Mouse (Mus musculus) right cerebral cortex, adult 18-20 months (tissue): ENCODE data around the gene Ezr.

ENCODE experiments used
- DNase-seq: peaks from one replicate; pipeline ENCODE4 v3.0.0; 2022; ENCODE audit warnings: mixed read lengths

Ezr gene

DNA sequence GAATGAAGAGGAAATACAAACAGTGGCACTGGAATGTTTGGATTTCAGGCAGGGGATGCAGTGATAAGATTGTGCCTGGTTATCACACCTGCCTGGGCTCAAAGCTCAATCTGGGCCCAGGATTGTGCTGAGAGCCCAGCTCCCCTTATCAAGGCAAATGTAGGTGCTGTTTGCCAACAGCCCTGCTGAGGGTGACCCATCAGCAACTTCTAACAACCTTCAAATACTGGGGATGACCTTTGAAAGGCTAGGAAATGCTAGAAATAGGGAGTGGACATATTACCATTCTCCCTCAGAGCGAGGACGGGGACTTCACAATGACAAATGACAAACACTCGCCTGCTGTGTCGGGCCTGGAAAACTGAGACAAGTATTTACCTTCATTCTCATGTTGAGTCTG lies 15.8 kb downstream of the Ezr start:
- no peak for DNase-seq

DNA sequence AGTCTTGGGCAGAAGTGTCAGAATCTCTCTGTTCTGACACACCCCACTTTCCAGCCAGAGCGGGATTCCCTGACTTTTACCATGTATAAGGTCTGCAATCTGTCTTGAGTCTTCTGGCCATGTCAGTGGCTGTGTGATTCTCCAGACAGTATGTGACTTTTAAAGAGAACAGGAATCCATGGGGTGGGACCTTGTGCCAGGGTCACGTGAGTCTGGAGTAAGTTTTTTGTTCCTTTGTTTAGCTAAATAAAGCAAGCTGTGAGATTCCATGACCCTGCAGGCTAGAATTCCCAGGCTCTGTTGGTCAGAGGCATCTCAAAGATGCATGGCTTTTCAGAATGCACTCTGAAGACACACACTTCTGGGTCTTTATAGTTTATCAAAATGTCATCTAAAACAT lies 16.7 kb downstream of the Ezr start:
- DNase-seq: no peak

DNA sequence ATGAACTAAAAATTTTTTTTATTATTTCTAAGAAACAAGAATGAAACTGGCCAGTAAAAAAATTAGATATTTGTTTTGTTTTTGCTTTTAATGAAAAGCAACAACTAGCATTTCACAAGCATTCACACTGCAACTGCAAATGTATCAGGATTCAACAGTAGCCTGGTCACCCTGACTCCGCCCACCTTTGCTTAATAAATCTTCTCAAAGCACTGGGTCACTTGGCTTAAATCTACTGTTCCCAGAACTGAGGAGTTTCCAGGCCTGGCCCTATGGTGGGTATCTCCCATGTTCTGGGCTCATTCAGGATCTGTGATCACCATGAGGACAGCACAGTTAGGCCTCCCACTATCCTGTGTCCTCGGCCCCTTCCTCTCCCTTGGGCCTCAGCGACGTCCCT lies 17.9 kb downstream of the Ezr start:
- DNase-seq: no peak

DNA sequence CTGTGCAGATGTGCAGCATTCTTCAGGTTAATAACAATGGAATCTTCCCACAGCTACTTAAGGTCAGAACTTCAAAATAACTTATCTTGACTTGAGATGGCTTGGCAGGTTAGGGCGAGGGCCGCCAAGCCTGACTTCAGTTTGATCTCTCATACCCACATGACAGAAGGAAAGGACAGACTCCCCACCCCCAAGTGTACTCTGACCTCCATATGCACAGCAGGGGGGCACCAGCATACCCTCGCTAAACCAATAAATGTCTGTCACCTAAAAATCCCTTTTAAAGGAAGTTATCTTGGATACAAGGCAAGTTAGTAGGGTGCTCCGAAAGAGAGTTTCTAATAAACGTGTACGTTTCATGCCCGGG lies 18.4 kb downstream of the Ezr start:
- DNase-seq: no peak

DNA sequence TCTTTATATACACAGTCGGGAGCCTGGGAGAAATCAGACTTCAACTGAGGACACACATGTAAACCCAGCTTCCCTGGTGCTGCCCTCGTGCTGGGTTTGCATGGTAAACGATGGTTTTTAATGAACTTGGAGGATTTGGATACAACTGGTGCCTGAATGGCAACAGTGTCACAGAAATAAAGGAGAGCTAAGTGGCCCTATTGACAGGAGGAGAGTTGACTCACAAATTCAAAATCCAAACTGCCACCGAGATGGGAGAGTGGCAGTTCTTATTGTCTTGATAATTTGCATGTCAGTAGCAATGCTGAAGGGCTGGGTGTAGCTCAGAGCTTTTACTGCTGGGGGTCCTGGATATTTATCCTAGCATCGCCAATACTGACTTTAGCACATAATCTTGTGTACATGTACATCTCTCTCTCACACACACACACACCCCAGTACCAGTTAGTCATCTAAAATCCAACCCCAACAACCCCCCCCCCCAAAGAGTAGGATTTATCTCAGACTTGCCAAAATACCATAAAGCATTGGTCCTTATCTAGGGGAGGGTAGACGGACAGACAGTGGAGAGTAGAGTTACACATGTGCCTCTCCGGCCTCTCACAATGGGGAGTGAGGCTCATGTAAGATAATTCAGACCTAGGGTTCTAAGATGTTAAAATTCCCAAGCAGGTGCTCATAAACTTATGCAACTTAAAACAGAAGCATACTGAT lies 18.9 kb downstream of the Ezr start:
- no peak for DNase-seq

DNA sequence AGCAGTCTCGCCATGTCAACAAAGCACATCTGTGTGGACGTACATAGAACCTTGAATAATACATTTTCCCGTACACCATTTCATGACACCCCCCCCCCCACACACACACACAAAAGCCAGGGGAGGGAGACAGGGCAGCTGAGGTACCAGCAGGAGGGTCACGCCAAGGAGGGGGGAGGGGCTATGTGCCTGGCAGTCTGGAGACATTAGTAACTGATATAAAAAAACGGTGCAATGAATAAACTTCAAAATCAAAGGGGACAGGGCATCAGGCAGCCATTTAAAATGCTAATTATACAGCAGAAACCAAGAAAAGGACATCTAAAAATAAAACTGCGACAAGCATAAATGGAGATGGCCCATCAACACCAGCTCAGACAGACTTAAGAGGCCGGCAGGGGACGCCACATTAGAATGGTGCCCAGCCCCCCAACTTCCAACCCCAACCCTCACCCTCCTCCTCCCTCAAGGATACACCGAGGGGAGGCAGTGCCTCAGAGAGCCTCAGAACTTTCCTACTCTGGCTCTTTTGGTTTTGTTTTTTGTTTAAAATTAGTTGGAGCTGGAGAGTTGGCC lies 22.8 kb downstream of the Ezr start:
- no peak for DNase-seq

DNA sequence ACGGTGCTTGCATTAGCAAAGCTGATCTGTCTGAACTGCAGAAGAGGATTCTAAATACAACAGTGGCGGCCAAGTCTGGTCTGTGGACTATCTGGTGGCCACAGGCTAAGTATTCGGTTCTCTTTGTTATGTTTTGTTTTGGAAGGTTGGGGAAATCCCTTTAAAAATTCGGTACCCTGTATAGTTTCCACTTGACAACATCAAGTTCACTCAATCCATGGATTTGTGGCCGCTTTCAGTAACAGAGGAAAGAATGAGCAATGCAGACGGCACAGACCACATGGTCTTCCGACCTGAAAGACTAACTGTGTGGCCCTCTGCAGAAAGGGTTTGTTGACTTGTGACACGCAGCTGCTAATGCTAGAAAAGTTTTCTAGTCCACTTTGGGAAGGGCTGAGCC lies 23.7 kb downstream of the Ezr start:
- no peak for DNase-seq

DNA sequence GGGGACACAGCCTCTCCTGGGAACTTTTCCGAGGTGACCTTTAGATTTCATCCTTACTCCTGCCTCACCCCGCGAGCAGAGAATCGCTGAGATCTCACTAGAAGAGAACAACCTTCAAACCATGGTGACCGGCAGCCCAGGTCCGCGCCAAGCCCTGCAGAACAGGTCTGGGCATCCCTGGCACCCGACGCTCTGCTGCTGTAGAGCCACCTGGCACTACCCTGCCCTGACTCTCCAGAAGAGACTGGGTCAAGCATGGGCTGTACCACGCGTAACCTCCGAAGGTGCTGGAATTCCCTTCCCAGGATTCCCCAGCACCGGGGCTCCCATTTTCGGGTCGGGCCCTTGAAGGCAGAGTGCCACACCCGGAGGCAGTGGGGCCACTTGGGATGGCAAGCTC lies 24.7 kb downstream of the Ezr start:
- no peak for DNase-seq

DNA sequence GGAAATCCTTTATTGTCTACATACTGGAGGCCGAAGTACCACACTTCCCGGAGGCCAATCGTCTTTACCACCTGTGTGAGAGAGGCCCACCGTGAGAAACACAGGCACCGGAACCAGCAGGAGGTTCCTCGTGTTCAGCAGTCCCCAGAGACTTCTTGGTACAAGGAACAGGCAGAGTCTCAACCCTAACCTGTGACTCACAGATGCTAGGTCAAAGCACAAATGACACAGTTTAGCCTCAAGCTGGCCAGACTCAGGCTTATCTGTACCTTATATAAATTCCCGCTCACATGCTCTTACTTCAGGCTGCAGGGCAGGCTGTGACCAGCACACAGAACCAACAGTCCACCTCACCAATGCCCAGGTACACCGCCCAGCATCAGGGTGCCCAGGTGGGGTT lies 26.7 kb downstream of the Ezr start:
- no peak for DNase-seq

DNA sequence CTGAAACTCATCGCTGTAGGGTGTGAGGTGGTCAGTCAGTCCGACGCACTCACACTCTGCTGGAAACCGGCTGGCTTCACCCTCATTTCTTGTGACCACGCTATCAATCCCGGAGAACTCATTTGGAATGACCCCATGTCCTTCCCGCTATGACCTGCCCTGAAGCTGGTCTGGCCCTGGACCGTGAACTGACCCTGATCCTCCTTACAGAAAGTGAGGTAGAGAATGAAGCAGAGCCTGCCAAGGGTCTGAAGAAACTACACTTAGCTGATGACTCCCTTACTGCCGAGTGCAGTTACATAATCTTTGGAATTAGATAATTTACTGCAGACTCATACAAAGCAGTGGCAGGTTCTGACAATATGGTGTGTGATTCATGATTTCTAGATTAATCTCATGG lies 27.4 kb downstream of the Ezr start:
- DNase-seq: no peak

DNA sequence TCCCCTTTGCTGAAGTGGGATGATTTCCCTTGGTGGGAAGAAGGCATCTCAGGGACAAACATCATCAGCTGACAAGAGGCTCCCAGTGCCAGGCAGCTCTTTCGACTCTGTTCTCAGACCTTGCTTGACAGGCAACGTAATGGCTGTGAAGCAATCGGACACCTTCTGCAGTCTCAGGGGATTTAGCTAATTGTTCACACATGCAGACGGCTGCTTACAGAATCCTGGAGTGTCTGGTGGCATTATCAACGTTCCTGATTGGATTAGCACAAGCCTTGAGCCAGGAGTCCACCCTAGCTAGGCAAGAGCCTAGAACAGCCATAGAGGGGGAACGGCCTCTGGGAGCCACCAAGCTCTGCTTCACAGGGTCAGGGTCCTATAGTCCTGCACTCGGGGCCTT lies 30.2 kb downstream of the Ezr start:
- no peak for DNase-seq

DNA sequence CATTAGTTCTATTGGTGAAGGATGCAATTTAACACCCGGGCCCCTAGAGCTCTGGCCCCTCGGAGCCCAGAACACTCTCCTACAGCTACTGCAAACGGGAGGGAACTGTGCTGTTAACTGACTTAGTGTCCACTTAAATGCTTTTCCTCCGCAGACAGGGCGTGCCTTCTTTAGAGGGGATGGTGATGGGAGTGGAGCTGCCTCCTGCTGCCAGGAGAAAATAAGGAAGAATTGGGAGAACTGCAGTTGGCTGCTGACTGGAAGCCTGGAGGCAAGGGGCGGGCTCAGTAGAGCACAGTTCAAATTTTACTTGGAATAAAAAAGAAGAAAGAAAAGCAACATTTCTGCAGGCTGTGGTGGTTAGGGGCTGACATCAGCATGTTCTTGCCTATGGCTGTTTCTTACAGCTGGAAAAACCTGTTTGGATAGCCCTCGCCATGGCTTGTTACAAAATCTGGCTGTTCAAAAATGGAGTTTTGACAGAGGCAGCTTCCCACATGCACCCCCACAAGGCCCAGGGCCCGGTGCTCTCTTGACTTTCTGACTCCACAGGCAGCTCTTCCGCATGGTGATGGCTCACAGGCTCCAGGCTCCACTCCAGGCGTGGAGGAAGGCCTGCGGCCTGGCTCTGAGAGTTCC lies 31.2 kb downstream of the Ezr start:
- no peak for DNase-seq

DNA sequence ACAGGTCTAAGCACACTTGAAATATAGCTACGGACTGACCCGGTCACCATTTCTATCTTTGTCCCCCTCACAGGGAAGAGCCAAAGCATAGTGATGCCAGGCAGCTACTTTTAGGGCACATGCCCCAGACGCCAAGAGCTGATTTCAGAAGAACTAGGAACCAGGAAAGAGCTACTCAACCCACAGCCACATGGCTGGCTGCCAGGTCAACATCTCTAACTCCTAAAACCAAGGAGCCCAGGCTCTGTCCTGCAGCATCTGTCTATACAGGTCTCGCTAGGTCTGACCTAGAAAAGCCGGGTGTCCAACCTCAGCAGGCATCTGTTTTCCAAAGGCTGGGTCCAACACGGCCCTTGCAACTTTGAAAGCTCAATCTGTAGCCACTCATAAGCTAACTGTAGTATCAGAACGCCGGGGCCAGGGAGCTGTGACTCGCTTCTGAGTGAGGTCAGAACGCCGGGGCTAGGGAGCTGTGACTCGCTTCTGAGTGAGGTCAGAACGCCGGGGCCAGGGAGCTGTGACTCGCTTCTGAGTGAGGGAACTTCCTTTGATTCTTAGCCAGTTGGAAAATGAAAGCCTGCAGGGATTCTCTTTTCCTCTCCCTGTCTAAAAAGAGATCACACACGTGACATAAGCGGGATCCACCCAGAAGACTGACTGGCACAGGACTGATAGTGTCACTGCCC lies 33.7 kb downstream of the Ezr start:
- DNase-seq: no peak

DNA sequence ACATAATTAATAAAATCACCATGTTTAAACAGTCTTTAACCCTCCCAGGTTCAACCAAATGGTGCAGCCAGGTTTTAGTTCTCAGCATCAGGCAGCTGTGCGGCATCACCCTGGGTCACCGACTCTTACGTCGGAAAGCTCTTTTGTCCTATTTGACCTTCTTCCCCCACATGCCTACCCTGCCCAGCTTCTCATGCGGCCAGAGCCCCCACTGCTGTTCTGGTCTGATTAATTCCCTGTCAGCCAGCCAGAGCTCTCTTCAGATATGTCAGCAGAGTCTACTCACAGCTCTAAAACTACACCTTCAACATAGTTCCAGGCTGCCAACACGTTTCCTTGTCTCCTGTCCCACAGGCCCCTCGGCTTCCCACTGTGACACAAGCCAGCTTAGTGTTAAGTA lies 35.1 kb downstream of the Ezr start:
- no peak for DNase-seq

DNA sequence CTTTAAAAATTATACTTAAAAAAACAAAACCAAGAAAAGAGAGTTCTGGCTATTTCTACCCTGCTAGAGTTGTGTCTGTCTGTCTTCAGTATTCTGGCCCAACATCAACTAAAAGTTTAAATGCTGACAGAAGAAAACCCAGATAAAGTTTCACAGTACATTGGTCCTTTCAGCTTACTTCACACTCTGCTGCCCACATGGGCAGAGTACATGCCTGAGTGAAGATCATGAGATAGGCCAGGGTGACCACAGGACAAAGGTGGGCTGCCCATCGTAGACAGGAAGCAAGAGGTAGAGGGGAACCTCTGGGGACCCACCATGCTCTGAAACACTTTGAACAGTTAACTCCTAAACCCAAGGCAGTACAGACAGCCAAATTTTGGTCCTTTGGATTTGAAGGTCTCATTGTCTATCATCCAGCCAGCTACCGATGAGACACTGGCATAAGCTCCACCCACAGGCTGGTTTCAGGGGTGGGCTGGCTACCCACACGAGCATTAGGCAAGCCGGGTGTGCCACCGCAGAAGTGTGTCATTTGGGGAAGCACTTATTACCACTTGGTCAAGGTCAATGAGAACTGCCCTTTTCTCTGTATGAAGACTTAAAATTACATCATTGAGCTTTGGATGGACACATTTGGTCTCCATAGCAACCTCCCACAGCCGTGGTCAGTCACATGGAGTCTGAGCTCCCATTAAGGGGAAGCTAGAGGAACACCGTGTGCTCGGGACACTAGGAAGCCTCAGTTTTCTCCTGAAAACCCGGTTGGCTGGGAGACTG lies 35.9 kb downstream of the Ezr start:
- DNase-seq: no peak

DNA sequence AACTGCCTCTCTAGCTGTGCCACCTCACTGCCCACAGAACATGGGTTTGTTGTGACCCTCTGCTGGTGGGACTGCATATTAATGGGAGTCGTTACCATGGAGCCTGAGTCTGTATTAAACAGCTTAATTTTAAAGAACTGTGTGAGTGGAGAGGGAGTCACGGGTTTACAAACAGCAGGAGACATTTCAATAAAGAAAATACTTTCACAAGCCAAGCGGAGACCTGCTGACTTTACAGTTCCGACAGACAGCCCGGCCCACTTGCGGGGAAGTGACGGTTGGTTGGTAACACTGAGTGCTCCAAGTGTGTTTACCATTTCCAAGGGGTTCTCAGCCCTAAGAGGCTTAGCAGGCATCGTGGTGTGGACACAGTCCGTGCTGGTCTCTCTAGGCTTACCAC lies 36.6 kb downstream of the Ezr start:
- DNase-seq: no peak

DNA sequence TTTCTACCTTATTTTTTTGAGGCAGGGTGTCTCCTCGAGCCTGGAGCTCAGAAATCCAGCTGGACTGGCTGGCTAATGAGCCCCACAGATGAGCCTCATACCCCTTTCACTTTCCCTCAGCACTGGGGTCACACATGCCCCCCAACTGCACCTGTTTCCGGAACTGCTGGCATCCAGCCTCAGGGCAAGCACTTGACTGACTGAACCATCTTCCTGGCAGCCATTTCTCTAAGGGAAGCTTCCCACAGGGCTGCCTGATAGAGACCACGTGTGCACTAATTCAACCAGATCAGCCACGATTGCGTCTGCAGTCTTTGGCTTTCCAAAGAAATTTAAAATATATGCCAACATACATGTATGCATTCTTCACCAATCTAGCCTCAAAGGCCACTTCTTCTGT lies 37.1 kb downstream of the Ezr start:
- DNase-seq: no peak

DNA sequence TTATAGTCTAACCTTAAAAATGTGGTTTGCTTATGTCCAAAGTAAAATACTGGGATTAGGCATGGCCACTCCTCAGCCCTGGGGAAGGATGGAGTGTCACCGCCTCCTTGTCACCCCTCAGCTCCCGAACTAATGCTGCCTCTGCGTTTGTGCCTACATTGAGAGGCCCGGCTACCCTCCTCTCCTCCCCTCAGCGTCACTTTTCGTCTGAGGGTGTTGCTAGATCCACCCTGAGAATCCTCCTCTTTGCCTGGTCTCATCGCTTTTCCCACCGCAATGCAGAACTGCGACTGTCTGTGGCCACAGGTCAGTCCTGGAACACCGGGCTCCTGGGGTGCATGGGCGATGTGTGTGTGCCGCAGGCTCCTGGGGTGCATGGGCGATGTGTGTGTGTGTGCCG lies 37.7 kb downstream of the Ezr start:
- DNase-seq: no peak

DNA sequence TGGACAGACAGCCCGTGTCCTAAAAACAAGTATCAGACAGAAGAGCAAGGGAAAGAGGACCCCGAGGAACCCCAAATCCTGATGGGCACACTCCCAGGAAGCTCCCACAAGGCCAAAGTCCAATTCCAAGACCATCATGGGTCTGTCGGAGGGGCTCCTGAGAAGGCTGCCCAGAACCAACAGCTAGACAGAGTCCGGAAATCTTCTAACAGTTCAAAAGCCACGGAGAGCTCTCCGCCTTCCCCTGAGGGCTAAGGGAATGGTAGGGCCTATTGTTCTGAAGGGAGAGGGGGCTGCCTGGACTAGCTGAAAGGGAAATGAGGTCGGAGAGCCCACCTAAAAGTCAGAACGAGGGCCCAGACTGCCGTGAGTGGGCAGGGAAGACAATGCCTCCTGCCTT lies 38.2 kb downstream of the Ezr start:
- no peak for DNase-seq

DNA sequence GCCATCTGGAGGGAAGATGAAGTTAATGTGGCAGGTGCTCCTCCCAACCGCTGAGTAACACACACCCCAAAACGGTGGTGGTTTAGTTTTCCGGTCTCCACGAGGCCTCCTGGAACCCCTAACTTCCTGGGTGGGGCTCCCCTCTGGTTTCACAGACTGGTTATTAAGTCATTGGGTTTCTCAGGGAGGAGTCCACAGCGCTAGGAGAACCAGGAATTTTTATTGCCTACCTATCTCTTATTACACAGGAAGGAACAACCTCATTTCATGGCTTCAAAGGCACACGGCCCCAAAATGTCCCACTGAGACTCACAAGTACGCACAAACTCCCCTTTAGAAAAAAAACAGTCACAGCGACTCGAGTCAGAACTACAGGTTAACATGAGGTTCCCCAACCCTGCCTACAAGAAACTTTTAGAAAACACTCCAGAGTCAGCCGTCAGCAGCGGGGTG lies 38.8 kb downstream of the Ezr start:
- no peak for DNase-seq

DNA sequence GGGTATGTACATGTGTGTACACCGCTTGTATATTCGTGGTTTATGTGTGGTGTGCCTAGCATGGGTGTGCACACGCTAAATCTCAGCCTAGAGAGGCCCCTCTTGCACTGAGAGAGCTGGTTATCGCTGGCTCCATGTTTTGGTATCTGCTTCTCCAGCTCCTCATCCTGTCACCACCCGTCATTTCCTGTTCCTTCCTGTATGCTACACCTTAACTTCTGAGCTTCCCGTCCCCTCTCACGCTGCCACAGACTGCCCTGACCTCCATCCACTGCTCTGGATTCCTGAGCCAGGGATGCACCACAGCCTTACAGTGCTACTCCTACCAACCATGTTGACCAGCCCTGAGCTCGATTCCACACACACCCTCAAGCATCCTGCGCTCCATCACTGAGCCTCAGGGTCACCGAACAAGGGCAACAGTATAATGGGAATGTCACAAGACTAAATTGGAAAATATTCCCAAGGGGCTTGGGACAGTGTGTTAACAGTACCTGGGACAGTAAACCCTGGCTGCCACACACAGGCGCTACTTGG lies 39.5 kb downstream of the Ezr start:
- no peak for DNase-seq

DNA sequence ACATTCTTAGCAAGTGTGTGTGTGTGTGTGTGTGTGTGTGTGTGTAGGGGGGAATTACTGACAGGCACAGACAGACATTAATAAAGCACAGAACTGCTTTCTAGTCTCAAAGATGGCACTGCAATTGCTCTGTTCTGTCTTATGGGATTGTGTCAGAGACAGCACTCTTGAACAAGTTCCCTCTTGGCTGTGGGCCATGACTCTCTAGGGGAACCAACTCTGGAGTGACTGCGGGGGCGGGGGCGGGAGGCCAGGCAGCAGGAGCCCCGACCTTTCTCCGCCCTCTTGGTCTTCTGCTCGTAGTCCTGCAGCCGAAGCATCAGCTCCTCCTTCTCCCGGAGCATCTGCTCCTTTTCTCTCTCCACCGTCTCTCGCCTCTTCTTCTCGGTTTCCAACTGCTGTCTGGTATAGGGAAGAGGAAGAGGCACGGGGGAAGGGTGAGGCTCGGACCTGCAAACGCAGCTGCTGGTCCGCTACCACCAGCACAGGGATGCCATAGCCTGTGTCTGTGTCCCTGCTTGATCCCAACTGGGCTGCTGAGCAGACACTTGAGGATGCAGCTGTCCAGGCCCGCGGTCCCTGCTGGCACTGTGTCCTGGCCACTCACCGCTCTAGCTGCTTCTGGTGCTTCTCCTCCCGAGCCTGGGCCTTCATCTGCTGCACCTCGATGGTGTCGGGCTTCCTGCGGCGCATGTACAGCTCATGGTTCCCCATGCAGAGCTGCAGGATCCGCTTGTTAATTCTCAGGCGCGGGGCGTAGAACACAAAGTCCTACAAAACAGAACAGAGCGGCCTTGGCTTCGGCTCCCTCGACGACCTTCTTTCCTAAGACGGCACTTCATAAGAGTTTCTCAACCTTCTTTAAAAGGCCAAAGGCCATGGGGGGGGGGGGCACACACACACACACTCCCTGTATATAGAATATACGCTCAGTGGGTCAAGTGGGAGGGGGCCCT lies 40.2 kb downstream of the Ezr start:
- no peak for DNase-seq
